Mouse (Mus musculus) right cerebral cortex, postnatal 36 days (tissue): ENCODE measurements around the gene Emid1.
A peak's percentile ranks its signal among the peaks of the same experiment; 100 is the strongest.

Experiments
- DNase-seq, 2 experiments: peaks; one replicate each; pipeline ENCODE4 v3.0.0; 2022; ENCODE audit warnings: low spot score in 2 of 2, mixed read lengths in 1 of 2

Emid1 gene

DNA sequence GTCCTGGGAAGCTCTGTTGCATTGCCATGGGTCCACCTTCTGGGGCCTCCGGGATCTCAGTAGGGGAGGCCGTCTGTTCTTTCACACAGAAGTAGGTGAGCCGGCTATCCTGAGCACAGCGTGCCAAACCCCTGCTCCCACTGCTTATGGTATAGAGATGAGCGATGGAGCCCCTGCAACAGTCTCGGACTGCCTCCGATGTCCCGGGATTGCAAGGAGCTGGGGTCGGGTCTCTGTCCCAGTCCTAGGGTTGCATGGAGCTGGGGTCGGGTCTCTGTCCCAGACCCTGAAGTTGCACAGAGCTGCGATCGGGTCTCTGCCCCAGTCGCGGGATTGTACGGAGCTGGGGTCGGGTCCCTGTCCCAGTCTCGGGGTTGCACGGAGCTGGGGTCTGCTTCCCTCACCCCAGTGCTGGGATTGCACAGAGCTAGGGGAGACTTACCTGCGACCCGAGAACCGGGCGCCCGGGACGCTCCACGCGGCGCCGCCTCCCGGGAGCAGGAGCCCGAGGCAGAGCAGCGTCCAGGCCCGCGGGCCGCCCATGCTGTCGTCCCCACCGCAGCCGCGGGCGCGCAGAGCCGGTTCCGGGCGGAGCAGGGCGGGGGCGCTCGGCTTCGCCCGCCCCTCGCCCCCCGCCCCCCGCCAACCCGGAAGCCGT, at the start of gene Emid1:
Gene Emid1 (minus strand): TSS at position 578 of the 658 bp plus-strand sequence.
- no peak for DNase-seq

DNA sequence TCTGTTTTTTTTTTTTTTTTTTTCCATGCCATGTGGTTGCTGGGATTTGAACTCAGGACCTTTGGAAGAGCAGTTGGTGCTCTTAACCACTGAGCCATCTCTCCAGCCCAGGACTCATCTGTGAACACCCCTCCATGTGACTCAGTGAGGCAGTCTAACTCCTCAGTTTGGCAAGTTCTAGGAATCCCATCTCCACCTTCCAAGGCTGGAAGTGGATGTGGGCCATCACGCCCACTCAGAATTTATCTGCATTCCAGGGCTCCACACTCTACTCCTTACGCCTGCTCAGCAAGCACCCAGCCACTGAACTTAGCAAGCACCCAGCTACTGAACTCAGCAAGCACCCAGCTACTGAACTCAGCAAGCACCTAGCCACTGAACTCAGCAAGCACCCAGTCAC, 47.8 kb upstream of the Emid1 start:
- no peak for DNase-seq

DNA sequence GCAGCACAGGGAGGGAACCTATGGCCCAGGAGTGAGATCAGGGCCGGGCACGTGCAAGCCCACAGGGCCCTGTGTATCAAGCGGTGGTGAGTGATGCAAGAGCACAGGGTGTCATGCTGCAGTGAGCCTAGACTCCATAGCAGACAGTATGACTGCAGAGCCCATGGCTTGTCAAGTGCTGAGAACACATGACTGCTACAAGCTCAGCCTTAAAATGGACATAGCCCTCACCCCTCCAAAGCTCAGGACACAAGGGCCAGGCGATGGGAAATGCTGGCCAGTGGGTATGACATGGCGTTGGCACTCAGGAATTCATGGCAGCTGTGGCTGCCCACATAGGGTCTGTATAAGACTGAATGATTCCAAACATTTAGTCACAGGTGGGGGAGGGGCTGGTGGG, 45.0 kb upstream of the Emid1 start:
- DNase-seq, result no peak

DNA sequence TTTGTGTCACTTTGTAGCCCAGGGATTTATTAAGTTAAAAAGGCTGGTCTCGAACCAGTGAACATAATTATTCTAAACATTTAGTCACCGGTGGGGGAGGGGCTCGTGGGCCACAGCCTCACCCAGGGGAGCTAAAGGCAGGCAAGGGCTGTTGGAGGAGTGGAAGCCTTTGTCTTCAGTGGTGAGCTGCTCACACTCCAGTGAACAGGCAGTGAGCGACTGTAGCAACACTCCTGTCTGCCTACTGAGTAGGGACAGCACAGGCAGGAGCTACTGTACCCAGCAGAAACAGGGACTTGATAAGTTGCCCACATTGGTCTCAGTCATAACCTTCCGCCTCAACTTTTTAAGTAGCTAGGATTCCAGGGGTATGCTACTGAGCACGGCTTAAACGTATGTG, 44.5 kb upstream of the Emid1 start:
- no peak for DNase-seq

DNA sequence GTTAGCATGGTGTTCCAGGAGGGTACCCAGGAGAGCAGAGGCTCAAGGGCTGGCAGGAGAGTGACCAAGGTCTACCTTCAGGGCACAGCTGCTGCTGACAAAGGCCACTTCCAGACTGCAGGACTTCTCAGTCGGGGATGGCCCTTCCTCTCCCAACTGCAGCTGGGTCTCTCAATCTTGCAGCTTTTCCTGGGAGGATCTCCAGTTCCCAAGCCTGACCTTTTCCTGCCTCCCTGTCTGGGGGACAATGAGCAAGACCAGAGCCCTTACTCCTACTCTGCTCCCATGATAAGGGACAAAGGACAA, 41.5 kb upstream of the Emid1 start:
- DNase-seq, result no peak

DNA sequence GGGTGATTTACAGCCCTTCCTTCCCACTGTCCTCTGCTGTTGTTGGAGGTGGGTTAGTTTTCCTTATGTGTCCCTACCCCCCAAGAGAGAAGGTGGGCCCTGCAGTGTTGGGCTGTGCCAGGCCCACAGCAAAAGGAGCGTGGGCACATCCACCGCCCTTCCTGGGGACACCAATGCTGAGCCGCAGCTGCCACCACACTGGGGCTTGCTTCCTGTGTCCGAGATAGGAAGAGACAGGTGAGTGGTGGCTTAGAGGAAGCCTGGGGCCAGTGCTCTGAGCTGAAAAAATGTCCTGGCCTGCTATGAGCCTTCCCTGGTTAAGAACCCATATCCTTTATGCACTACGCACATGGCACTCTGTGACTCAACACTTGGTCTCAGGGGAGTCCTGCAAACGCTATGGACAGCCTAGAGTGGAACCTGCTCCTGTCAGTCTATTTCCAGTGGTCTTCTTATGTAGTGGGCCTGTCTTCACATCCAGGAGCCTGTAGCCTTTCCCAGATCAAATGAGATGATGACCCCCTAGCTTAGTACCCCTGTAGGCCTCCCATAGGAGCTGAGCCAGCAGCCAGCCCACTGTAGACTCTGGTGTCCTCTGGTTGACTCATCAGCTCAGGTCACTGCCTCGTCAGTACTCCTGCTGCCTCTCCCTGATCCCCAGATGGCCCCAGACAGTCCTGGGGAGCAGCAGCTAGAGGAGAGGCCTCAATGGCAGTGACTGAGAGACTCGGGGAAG, 41.0 kb upstream of the Emid1 start:
- DNase-seq, result no peak

DNA sequence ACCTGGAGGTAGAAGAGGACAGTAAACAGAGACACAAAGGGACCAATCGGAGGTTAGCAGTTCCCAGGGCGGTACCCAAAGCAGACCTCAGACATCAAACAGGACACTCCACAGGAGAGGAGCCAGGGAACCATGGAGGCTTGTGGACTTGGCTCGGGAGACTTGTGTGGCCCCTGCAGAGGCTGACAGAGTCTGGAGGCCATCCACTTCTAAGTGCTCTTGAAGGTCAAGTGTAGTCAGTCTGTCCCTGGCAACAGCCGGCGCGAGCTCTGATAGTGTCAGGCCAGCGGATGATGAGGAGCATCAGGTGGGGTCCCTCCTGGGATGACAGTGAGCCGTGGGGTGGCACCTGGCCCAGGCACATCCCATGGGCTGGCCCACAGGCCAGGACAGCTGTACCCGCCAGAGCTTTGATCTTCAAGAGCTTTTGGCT, 40.0 kb upstream of the Emid1 start:
- no peak for DNase-seq

DNA sequence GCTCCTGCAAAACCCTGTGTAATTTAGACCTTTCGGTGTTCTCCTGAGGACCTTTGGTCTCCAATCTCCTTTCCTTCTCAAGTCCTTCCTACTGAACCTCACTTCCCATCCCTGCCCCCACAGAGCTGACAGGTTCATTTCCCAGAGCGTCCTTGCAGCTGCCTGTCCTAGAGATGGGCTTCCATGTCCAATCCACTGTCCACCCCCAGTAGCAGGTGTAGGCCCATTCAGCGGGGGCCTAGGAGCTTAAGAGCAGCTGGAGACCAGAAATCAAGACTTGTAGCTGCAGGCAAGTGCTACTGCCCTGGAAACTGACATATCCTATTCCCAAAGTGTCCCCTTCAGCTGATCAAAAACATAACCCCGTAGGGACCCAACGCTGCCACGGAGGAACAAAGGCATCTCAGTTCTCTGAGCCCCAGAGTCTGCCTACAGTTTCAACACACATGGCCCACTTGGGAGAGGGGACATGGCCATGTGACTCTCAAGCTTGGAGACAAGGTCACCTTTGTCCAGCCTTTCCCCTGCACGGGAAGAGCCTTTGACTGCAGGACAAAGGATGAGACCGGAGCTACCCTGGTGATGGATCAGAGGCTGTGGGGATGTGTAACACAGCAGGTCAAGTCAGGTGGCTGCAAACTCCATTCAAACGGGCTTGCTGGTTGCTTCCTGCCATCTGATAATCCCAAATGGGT, 37.3 kb upstream of the Emid1 start:
- no peak for DNase-seq

DNA sequence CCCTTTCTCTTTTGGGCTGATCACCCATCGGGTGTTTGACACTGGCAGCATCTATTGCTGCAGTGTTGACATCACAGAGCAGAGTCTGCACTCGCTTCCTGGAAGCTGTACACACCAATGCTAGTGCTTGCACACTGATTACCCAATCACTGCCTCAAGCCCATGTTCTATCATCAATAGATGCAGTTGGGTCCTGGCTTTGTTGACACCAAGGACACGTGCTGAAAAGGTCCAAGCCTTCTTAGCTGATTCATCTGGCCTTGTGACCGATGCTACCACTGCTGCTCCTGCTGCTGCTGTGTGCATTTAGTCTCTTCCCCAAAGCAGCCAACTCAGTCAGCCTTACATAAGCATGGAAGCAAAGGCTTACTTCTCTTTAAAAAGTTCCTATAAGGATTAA, 36.1 kb upstream of the Emid1 start:
- DNase-seq, result no peak

DNA sequence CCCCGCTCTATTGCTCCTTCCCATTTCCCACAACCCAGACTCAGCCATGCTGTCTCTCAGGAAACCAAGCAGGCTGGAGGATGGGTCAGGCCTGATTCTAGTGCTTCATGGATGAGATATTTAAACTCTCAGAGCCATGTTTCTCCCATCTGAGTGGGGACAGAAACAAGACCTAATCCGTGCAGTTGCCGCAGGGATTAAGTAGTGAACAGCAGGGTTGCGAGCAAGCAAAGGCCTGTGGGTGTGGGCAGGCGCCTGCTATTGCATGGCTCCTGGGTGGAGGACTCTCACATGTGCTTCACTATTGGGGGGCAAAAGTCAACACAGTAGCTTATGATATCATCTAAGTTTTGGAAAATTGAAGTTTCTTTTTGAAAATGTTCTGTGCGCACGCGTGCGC, 32.8 kb upstream of the Emid1 start:
- DNase-seq, result no peak

DNA sequence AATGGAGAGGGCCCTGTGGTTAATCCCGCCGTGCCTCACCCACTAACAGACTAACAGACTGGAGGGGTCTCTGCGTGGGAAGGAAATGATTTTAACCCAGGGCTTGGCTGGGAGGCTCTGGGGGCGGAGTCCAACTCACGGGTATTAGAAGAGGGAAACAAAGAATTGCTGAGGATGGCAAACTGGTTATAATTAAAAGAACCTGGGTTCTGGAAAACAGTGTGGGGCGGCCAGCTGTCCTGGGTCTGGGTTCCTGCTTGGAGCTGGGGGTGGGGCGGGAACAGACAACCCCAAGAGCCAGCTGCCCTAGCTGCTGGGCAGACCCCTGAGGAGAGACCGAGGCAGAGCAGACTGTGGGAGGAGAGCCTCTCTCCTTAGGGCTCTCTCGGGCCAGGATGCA, 32.2 kb upstream of the Emid1 start:
- no peak for DNase-seq

DNA sequence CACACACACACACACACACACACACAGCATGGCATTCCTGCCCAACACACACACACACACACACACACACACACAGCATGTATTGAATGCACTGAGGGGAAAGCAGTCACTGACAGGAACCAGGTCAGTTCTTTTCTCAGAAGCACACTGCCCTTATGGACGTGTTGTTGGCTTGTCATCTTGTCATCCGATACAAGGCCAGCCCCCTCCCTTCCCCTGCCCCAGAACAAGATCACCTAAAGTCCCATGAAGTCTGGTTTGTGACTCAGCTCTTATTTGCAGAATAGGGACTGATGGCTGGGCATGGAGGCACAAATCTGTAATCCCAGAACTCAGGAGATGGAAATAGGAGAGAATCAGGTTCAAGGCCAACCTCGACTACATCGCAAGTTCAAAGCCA, 30.8 kb upstream of the Emid1 start:
- DNase-seq, result no peak

DNA sequence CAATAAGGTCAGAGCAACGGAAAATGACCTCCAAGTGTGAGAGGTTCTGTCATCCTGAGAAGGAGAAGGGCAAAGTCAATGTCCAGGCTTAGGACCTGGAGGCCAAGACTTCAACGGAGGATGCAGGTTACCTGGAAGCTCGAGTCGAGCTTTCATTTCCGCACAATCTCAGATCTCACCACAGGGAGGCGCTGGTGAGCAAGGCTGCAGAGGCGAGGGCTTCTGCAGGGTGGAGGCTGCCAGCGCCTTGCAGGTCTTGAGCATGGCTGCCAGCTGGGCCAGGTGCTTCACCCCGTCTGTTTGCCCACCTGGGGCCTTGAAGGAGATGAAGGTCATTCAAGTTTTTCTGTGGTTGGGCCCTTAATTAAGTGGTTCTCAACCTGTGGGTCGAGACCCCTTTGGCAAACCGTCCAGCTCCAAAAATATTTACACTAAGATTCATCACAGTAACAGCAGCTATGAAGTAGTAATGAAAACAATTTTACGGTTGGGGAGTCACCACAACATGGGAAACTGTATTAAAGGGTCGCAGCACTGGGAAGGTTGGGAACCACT, 29.9 kb upstream of the Emid1 start:
- DNase-seq, result peak; percentile 20 to 41

DNA sequence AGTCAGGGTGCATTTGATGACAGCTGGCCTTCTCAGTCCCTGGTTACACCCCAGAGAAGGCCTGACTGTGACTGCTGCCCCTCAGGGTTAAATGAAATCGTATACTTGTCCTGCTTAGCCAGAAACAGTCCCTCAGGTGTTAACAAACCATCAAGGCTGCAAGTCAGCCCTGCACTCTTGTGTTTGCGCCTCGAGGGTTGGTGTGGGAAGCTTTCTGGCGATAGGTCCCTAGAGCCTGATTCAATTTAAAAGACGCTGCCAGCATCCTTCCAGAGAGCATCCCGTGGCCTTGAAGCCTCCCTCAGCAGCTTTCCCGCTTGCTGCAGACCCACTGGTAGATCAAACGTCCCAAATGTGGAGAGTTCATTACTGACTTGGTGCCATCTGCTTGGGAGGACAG, 27.3 kb upstream of the Emid1 start:
- no peak for DNase-seq

DNA sequence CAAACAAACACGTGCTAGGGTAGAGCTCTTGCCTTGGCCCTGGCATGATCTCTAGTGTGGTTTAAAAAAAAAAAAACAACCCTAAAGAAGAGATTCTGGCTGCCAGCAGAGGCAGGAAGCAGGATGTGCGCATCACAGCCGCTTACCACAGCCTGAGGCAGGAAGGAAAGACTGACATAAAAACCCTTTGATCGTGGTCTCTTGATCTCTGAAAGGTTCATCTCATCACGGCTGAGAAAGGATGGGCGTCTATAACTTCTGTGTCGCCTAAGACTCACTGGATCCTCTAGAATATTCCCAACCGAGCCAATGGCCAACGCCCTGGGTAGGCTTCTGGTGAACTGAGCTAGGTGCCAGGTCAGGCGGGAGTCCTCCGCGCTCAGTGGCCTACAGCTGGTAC, 25.1 kb upstream of the Emid1 start:
- DNase-seq, result no peak

DNA sequence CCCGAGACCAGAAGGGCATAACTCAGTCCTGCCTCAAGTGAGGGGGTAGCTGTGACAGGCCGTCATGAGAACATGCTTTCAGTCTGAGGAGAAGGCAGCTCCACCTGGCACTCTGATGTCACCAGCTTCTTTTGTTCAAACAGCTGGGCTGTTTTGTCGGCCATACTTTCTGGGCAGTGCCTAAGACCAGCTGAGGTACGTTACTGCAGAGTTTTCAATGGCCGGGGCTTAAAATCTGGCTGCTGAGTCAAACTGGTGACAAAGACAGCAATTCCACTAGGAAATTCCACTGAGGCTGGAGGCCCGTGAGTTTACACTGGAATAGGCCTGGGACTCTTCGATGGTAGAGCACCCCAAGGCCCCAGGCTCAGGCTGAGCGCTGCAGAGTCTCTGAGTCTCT, 24.6 kb upstream of the Emid1 start:
- DNase-seq, result no peak

DNA sequence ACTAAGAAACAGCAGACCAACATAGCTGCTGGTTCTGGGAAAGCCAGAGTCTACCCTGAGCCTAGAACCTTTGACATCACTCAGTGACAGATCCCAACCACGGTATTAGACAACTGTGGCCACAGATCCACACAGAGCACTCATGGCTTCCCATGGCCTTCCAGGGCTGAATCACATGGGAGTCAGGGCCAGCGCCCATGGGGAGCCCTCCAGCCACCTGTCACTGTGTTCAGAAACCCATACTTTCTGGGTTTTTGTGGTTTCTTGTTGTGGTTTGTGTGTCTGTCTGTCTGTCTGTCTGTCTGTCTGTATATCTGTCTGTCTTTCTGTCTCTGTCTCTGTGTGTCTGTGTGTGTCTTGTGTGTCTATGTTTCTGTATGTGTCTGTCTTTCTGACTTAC, 23.8 kb upstream of the Emid1 start:
- no peak for DNase-seq

DNA sequence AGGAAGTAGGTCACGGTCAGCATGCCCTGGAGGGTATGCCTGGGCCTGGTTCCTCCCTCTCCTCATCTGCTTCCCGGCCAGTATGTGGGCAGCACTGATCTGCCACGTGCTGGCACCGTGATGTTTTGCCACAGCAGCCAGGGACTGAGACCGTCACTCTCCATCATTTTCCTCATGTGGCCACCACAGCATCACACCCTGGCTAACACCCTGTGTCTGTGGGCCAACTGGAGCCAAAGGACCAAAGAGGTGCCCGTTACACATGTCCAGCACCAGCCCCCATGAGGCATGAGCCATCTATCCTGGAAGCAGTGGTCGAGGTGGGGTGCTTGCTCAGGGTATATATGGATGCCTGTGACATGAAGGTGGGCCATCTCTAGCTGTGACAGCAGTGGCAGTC, 23.1 kb upstream of the Emid1 start:
- DNase-seq, result no peak

DNA sequence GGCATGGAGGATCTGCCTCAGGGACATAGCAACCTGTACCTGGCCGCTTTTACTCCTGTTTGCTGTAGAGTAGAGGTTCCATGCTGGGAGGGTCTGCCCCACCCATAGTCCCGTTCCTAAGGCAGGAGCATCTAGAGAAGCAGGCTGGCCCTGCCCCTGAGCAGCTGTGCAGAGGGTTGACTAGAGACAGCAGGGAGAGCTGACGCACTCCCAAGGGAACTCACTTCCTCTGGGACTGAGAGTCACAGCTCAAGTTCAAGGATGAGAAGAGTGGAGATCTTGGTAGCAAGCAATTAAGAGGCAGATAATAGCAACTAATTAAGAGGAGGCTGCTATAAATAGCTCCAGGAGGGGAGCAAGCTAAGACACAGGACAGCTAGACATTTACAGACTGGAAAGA, 20.8 kb upstream of the Emid1 start:
- DNase-seq, result no peak

DNA sequence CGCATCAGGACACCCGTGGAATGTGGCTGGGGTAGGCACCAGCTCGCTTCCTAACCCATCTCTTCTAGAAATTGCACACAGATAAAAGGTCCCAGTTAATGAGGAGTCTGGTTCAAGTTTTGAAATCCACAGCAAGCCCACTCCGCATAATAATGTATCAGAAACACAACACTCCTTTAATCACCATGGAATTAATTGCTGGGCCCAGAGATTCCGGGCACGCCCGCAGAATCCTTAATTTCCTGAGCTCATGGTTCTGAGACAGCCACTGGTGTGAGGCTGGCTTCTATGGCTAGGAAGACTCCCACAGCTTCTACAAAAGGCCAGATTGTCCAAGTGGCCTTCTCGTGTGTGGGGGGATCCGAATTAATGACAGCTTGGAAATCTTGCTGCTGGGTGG, 15.3 kb upstream of the Emid1 start:
- DNase-seq, result peak in 1 of 2 experiments; percentile 51

DNA sequence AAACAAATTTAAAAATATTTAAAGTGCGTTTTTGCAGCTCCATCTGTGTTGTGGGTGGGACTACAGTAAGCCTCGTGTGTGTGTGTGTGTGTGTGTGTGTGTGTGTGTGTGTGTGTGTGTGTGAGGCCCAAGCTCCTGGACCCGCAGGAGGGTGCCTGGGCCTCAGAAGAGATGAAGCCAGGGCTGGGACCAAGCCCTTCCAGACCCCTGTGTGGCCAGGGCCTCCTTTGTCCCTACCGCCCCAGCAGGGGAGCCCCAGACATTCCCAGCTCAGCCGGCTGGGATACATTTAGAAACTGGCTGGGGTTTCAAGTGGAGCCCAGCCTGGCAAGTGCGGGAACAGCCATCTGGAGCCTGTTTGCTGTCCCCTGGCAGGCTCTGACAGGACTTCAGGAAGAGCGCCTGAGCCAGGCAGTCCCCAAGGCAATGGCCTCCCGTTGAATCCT, 13.4 kb upstream of the Emid1 start:
- peak; percentile 74 to 81 for DNase-seq

DNA sequence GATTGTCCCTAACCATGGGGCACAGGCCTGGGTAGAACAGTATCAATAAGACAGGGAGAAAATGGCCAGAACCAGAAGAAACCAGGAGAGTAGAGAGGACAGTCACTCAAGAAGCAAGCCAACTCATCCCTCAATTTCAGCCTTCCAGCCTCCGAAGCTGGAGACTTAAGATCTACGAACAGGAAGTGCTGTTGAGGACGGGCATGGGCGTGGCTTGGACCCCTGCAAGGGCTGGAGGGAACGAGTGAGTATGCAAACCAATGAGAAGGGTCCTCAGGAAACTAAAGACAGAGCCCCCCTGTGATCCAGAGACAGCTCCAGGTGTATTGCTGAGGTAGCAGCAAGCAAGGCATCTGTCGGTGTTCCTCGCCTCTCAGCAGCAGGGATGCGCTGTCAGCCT, 12.3 kb upstream of the Emid1 start:
- DNase-seq, result no peak

DNA sequence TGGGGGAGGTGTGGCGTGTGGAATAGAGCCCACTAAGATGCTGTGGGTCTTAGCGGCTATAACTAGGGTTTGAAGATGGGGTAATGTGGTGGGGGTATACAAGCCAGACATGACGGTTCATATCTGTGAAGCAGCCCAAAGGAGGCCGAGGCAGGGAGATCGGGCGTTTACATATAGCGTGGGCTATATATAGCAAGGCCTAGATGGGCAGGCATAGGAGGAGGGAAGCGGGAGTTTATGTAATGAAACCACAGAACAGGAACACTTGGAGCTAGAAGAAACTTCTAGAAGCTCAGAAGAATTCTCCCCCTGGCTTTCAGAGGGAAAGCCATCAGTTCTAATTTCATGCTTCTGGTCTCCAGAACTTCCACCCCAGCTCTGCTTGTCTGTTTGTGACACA, 11.4 kb upstream of the Emid1 start:
- DNase-seq, result no peak
